Mouse (Mus musculus) 3134 (cell line): ENCODE measurements around the gene Efna2.

ENCODE experiments used
- DNase-seq: peaks from one replicate; pipeline ENCODE4 v3.0.0-alpha.2; 2011; ENCODE audit warnings: low spot score; ENCODE audit not compliant: insufficient read length; ENCODE audit errors: extremely low read depth

The Efna2 gene

GRCm38 (mm10) chr10:80141786-80142529, 37.3 kb upstream of the Efna2 start:
- peak; percentile 91 for DNase-seq

DNA sequence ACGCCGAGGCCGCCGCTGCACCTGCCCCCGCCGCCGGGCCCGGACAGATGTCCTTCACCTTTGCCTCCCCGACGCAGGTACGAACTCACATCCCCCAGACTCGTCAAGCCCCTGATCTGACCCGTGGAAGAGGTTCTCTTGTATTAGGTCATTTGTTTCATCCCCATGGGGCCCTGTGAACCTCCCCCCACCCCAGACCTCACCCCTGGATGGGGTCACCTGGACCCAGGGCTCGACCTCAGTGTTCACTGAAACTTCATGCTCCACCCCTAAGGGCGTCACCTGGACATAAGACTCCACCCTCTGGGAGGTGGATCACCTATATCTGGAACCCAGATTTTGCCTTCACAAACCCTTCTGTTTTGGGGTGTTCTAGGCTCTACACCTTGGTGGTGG, 36.8 kb upstream of the Efna2 start:
- no peak for DNase-seq

GRCm38 (mm10) chr10:80143664-80144063, 35.6 kb upstream of the Efna2 start:
- no peak for DNase-seq

DNA sequence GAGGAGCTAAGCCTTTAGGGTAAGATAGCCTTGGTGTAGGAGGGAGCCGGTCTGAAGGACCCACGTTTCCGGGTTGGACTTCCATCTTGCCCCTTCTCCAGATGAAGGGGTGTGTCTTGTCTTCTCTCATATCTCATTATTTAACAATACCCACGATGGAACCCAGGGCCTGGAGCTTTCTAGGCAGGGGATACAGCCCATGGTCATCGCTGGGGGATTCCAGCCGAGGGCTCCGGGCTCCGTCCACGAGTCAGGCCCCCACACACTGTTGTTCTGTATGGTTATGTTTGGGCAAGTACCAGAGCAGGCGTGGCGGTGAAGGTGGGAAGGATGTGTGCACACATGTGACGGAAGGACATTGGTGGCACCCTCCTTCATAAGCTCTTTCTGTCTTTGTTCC, 35.1 kb upstream of the Efna2 start:
- no peak for DNase-seq

GRCm38 (mm10) chr10:80144864-80145838, 34.1 kb upstream of the Efna2 start:
- DNase-seq, result peak; percentile 58

- DNase-seq, result no peak
Measured at GRCm38 (mm10) chr10:80145896-80146295, 33.4 kb upstream of the Efna2 start.

DNA sequence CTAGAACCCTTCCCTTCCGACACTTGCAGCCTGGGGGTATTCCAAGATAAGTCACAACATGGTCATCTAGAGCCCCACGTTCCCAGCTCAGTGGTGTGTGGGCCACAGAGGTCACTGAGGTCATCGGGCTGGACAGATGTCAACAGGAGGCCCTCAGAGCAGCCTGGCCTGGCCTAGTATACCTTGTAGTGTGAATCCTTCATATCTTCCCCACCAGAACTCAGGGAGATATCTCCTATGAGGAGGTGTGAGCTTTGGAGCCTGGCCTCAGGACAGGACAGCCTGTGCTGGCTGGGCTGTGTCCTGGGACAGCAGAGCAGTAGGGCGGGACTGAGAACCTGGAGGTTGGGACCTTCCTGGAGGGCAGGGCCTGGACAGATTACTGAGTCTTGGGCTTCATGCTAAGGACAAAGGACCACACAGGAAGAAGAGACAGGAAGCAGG, 32.7 kb upstream of the Efna2 start:
- DNase-seq, result peak; percentile 19

GRCm38 (mm10) chr10:80147146-80147718, 32.0 kb upstream of the Efna2 start:
- DNase-seq, result no peak

DNA sequence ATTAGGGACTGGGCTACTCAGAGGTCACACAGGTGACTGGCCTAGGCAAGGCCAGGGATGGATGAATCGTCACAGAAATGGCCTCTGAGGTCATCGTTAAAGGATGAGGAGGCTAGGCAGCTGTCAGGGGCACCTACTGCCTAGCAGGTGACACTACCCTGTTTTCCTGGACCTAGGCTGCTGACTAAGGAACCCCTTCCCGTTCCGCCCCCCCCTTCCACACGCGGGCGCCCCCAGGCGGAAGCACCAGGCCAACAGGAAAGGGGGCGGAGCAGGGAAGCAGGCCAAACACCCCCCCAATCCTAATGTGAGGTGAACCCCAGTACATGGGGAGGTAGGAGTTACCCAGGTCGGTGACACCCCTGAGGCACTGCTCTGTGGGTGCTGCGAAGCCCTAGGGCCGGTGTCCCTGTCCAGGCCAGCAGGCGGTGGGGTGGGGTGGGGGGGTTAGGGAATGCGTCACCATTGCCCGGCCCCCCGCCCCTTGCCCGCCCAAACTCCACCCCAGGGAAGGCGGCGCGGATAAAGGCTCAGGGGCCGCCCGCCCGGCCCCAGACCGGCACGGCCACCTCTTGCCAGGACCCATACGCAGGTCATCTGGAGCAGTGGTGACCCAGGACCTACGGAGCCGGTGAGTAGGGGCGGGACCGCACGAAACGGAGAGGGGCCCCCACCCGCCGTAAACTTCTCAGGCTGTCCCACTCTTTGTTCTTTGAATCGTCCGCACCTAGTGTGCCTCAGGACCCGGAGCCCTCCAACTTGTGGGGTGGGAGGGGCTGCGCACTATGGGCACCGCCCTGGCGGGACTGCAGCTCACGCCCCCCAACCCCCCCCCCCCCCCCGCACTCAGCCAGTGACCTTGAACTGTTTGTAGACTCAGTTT, 31.3 kb upstream of the Efna2 start, which contains the start of gene Midn:
TSS of gene Midn (plus strand) at position 554 of the 883 bp plus-strand sequence.
- peak; percentile 93 for DNase-seq

- DNase-seq, result peak; percentile 95
Measured at GRCm38 (mm10) chr10:80148610-80149290, 30.5 kb upstream of the Efna2 start.

DNA sequence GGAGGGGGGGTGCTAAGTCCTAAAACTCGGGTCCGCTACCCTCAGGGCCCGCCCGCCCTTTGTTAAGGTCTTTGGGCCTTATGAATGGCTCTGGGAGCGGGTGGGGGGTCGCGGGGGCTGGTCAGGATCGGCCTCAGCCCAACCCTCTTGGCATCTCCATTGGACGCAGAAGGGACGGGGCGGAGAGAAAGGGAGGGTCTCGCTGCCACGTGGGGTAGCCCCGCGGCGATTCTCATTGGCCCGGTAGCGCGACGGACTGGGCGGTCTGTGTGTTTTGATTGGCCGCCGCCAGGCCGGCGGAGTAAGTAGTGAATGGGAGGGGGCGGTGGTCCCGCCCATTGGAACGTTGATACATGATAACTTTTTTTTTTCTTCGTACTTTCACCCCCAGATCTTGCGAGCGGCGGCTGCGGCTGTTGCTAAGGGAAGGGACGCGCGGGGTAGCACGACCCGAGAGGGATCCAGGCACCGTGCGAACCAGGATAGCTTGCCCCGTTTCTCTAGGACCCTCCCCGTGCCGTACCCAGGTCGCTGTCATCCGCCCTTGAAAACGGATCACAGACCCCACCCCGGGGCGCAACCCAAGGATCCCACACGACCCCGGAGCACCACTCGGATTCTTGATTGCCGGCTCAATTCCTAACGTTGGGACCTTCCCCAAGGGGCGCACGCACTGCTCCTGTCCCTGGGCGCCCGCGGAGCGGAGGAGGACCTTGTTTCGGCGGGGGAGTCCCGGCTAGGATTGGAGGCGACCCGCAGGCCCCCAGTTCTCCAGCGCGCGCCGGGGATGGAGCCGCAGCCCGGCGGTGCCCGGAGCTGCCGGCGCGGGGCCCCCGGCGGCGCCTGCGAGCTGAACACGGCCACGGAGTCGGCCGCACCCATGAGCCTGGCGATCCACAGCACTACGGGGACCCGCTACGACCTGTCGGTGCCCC, 29.7 kb upstream of the Efna2 start:
- DNase-seq, result peak; percentile 98

DNA sequence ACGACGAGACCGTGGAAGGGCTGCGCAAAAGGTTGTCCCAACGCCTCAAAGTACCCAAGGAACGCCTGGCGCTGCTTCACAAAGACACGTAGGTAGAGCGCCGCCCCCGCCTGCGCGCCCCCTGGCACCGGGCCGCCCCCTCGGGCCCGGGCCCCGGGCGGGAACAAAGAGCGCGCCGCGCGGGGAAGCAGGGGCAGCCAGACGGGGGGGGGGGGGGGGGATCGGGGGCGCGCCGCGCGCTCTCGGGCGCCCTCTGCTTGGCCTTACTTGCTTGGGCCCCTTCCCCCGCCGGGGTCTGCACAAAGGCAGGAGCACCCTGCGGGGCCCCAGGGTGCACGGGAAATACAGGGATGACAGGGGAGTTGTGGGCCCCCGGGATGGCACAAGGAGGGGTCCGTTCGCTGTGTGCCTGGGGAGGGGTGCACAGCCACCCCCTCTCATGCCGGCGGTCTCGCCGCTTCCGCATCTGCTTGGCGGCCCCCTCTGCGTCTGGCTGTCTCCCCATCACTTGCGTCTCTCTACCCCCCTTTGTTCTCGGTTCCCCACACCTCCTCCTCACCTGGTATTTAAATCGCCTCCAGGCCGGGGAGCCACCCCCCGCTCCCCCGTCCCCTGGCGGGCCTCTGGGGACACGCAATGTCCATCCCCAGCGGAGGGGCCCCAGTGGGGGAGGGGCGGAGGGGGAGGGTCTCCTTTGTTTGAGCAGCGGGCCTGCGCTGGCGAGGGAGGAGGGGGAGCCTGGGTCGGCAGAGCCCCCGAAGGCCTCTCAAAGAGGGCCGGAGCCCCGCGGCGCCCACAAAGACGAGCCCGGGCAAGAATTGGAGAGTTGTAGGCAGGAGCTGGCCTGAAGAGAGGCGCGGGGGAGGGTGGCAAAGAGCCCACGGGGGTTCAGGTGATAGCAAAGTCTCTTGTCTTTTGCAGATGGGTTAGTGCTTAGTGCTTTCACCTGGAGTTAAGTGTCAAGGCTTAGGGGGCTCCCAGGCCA, 28.8 kb upstream of the Efna2 start:
- peak; percentile 61 for DNase-seq

DNA sequence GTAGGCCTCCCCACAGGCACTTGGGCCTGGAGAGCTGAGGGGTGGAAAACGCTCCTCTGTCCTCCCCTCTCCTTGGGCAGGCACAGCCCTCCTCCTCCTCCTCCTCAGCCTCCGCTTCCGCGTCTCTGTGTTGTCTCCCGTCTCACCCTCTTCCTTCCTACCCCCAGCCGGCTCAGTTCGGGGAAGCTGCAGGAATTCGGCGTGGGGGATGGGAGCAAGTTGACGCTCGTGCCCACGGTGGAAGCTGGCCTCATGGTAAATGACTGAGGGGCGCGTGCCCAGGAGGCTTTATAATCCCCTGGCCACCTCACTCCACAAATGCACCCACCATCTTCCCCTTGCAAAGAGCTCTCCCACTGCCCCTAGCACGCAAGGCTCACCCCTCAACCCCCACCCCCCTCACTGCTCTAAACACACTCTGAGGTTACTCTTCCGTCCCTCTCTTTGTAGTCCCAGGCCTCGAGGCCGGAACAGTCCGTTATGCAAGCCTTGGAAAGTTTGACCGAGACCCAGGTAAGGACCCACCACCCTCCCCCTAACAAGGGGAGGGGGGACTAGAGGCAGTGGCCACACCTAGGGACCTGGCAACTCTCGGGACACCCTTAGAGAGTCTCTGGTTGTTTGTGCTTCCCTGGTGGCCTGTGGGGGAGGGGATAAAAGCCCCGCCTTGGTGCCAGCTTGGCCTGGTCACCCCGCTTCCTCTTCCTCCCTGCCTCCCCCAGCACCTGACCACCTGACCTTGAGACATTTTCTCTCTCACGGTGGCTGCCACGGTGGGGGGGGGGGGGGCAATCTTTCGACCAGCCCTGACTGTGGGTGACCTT, 27.9 kb upstream of the Efna2 start:
- DNase-seq, result peak; percentile 75

DNA sequence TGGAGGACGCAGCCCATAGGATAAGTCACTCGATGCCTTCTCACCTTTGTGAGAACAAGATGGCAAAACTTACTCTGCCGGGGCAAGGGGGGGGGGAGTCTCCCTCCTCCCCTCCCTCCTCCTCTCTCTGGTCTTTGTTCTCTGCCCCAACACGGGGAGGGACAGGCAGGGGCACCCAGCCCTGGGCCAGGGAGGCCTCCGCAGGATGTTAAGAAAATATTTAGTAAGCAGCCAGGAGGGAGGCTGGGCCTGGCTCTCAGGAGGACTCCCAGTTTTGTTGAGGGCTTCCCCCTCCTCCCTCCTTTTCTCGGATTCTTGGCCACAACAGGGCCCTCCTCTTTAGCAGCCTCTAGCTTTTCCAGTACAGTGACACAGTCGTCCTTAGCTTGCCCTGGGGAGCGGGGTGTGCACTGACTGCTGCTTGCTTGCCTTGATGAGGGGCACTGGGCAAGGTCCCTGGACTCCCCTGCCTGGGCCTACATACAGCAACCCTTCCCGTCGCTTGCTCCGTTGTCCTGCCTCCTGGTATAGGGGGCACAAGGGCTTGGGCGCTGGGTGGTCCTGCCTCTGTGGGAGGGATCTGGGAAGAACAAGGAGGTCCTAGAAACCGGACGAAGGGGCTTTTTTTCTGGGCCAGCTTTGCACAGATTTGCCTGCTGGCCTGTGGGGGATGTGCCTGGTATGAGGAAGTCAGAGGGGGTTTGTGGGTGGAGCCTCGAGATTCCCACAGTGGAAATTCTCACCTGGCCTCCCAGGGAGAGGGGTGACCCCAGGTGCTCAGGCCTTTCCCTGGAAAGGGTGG, 27.0 kb upstream of the Efna2 start:
- DNase-seq, result peak; percentile 76

DNA sequence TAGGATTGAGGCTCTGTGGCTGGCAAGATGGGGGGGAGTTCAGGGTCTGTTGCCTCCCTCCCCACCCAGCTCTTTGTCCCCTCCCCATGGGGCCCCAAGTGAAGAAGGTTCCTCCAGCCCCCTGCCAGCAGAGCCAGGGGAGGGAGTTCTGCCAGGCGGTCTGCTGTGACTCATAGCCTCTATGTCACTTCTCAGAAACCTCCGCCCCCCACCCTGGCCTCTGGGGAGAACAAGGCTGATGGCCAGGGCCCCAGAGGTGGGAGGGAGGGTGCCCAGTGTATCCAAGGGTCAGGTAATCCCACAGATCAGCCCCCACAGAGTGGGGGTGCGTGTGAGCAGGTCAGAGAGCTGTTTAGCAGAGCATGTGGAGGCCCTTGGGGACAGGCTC, 26.4 kb upstream of the Efna2 start:
- DNase-seq, result peak; percentile 76

- DNase-seq, result peak; percentile 21
Measured at GRCm38 (mm10) chr10:80153713-80154112, 25.6 kb upstream of the Efna2 start.
